Mouse (Mus musculus) neural tube, embryonic 15.5 days (tissue): ENCODE data around the gene Gigyf2. TPM values are rescaled to one million over a fixed set of nuclear protein-coding genes. Genes with fewer than 3 reads are reported as not detected.

Source experiments
- polyA plus RNA-seq: library from polyadenylated mRNA; unstranded; fragments of >200 nt; fragmentation: Nextera tagmentation; extraction: Ambion mirVana; gene quantifications from 2 replicates; pipeline ENCODE4 v1.2.1, GENCODE M21; 2015

Gigyf2 gene
- polyA plus RNA-seq, 1 experiment from 2014 or later, result 61.7 TPM

Other genes starting within 250 kb of the Gigyf2 start
- not detected in 2 replicates for gene Alppl2, start 237.1 kb upstream of the Gigyf2 start, polyA plus RNA-seq
- 0.72 TPM in 1 of 2 replicates, not detected in the other for gene Alpi, start 225.4 kb upstream of the Gigyf2 start, polyA plus RNA-seq
- not detected in 2 replicates for gene Akp3, start 202.0 kb upstream of the Gigyf2 start, polyA plus RNA-seq
- gene Ecel1, start 170.5 kb upstream of the Gigyf2 start, polyA plus RNA-seq, result 71.9 and 84.7 TPM in 2 replicates
- 4.0 and 5.3 TPM in 2 replicates for gene Prss56, start 143.7 kb upstream of the Gigyf2 start, polyA plus RNA-seq
- 0.33 and 0.37 TPM in 2 replicates for gene Chrnd, start 136.4 kb upstream of the Gigyf2 start, polyA plus RNA-seq
- 1.2 and 1.5 TPM in 2 replicates for gene Chrng, start 122.3 kb upstream of the Gigyf2 start, polyA plus RNA-seq
- 93.4 and 101 TPM in 2 replicates for gene Eif4e2, start 113.1 kb upstream of the Gigyf2 start, polyA plus RNA-seq
- gene Efhd1, start 62.6 kb upstream of the Gigyf2 start, polyA plus RNA-seq, result 1.2 and 2.3 TPM in 2 replicates
- gene Kcnj13, start 67.7 kb downstream of the Gigyf2 start, polyA plus RNA-seq, result 0.92 and 1.1 TPM in 2 replicates
- gene Snorc, start 143.3 kb downstream of the Gigyf2 start, polyA plus RNA-seq, result 2.0 and 5.5 TPM in 2 replicates
- 0.51 and 4.7 TPM in 2 replicates for gene Neu2, start 182.9 kb downstream of the Gigyf2 start, polyA plus RNA-seq
- gene Ngef, start 246.9 kb downstream of the Gigyf2 start, polyA plus RNA-seq, result 30.9 and 32.6 TPM in 2 replicates